Mouse (Mus musculus) midbrain, postnatal 0 days (tissue): Measurements from ENCODE around the gene Batf. TPM values are rescaled to one million over a fixed set of nuclear protein-coding genes. Genes with fewer than 3 reads are reported as not detected.
"Not testable (repeated sequence)": the region's sequence is repeated elsewhere in the genome, so short reads cannot be mapped to it uniquely, and the experiment has no call there.

Experiments
- ATAC-seq: fragments of 200-750 bp; cut with Nextera tagmentation; 2 replicates; pipeline ENCODE4 v1.8.0; 2017; ENCODE audit warnings: moderate number of reproducible peaks, mild to moderate bottlenecking, moderate TSS enrichment, moderate library complexity; ENCODE audit not compliant: low FRiP score
- DNase-seq: peaks from one replicate; pipeline ENCODE4 v3.0.0-alpha.2; 2015; ENCODE audit warnings: low spot score
- H3K27ac ChIP-seq: fragments of 300-500 bp; sonication (generic); 2 replicates; pipeline ENCODE4 v1.5.1; 2014; ENCODE audit warnings: low read depth, mild to moderate bottlenecking, low read length, mixed read lengths
- H3K27me3 ChIP-seq: fragments of 300-500 bp; sonication (generic); 2 replicates; pipeline ENCODE4 v1.6.1; 2014; ENCODE audit warnings: low read length, control low read depth, mixed read lengths; ENCODE audit not compliant: insufficient read depth
- H3K36me3 ChIP-seq: fragments of 300-500 bp; sonication (generic); 2 replicates; pipeline ENCODE4 v1.6.1; 2014; ENCODE audit warnings: low read length, control low read depth, mixed read lengths; ENCODE audit not compliant: insufficient read depth
- H3K4me1 ChIP-seq: fragments of 300-500 bp; sonication (generic); 2 replicates; pipeline ENCODE4 v1.6.1; 2014; ENCODE audit warnings: mild to moderate bottlenecking, control low read depth, antibody characterized with exemption, low read length, mixed read lengths; ENCODE audit not compliant: insufficient read depth
- H3K4me2 ChIP-seq: fragments of 300-500 bp; sonication (generic); 2 replicates; pipeline ENCODE4 v1.6.1; 2014; ENCODE audit warnings: low read depth, mild to moderate bottlenecking, low read length, mixed read lengths; ENCODE audit not compliant: poor library complexity, severe bottlenecking
- H3K4me3 ChIP-seq: fragments of 300-500 bp; sonication (generic); 2 replicates; pipeline ENCODE4 v1.5.1; 2014; ENCODE audit warnings: low read depth, mild to moderate bottlenecking, low read length, moderate library complexity
- H3K9ac ChIP-seq: fragments of 300-500 bp; sonication (generic); replicated peaks from 2 replicates; pipeline ENCODE4 v1.6.1; 2014; ENCODE audit warnings: mild to moderate bottlenecking, low read length, moderate library complexity, mixed read lengths; ENCODE audit not compliant: poor library complexity, severe bottlenecking
- H3K9me3 ChIP-seq: fragments of 300-500 bp; sonication (generic); 2 replicates; pipeline ENCODE4 v1.6.1; 2016; ENCODE audit warnings: low read length, control low read depth
- CTCF ChIP-seq: IDR thresholded peaks from 2 replicates; pipeline ENCODE4 v1.5.1; 2016; ENCODE audit warnings: antibody characterized with exemption, mild to moderate bottlenecking
- WGBS: fragments of 180-500 bp; shearing (Covaris S2); extraction: QIAGEN DNeasy Blood & Tissue Kit; methylation state at CpG from one replicate; pipeline ENCODE4 v1.1.7; 2014; 5-methylcytosine and 5-hydroxymethylcytosine counted together
- polyA plus RNA-seq: library from polyadenylated mRNA; unstranded; fragments of >200 nt; fragmentation: Nextera tagmentation; extraction: Ambion mirVana; gene quantifications from 2 replicates; pipeline ENCODE4 v1.2.1, GENCODE M21; 2015
- total RNA-seq: library from RNA; depleted of rRNA; stranded (reverse); fragments of >200 nt; gene quantifications from 2 replicates; pipeline ENCODE4 v1.2.3, GENCODE M21; 2014

Gene Batf
- total and polyA plus RNA-seq, 2 experiments from 2014 or later, result 1.3 to 3.1 TPM

DNA sequence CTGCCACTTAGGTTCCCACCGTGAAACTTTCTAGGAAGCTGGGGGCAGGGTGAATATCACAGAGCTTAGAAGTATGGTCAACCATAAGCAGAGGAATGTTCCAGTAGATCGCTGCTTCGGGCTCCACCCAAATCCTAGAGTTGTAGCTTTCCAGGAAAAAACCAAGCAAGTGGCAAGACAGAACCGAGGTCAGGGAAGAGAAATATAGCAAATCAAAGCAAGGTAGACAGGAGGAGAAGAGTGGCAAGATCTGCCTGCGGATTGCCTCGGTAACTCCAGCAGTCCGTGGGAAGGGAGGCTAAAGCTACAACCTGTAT, 706 bp downstream of the Batf start:
- WGBS, result 81% methylated on average over 7 of the region's 7 CpGs
- no peaks in the 10 kb centered on the region for H3K36me3 ChIP-seq
- TF ChIP-seq CTCF, result no peak
- no peak overlapping the region for H3K27ac ChIP-seq
- ATAC-seq, result no peak
- no peak overlapping the region for H3K4me2 ChIP-seq
- no peaks in the 10 kb centered on the region for H3K9me3 ChIP-seq
- no peak overlapping the region for H3K9ac ChIP-seq
- H3K4me1 ChIP-seq, result no peaks in the 10 kb centered on the region
- no peak for DNase-seq
- no peaks in the 10 kb centered on the region for H3K27me3 ChIP-seq
- H3K4me3 ChIP-seq, result no peak overlapping the region

DNA sequence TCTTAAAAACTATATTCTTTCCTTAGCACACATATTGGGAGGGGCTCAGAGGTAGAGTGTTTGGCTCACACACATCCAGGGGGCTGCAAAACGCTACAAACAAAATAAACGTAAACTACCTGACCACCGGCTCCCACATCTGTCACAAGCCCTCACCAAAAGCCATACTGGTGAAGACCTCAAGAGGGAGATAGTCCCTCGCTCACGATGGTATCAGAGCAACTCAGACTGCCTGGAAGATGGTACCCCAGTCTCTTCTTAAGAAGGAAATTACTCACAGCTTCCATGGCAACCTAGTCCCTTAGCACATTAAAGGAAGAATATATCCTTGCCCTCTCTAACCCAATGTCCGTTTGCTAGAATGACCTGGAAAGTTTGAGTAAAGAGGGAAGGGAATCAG, 1.4 kb downstream of the Batf start:
- no peak overlapping the region for H3K9ac ChIP-seq
- peak; percentile 34 for TF ChIP-seq CTCF
- 68% methylated on average over 6 of the region's 6 CpGs for WGBS
- no peak overlapping the region for H3K4me2 ChIP-seq
- H3K4me1 ChIP-seq, result no peaks in the 10 kb centered on the region
- ATAC-seq (no peak), DNase-seq (peak; percentile 5)
- no peaks in the 10 kb centered on the region for H3K36me3 ChIP-seq
- no peak overlapping the region for H3K27ac ChIP-seq
- no peaks in the 10 kb centered on the region for H3K9me3 ChIP-seq
- no peak overlapping the region for H3K4me3 ChIP-seq
- H3K27me3 ChIP-seq, result no peaks in the 10 kb centered on the region

- TF ChIP-seq CTCF, result no peak
- Histone ChIP-seq H3K27me3 (no peaks in the 10 kb centered on the region), H3K9ac (no peak overlapping the region), H3K9me3 (no peaks in the 10 kb centered on the region), H3K4me3 (no peak overlapping the region), H3K4me1 (no peaks in the 10 kb centered on the region), H3K27ac (no peak overlapping the region), H3K4me2 (no peak overlapping the region), H3K36me3 (no peaks in the 10 kb centered on the region)
- ATAC-seq, result no peak
- 93% methylated on average over 2 of the region's 2 CpGs for WGBS
- no peak for DNase-seq
These were observed 9.3 kb downstream of the Batf start for GRCm38 (mm10) chr12:85695787-85696186.

- DNase-seq (no peak), ATAC-seq (no peak)
- no peak overlapping the region for H3K4me2 ChIP-seq
- no peak overlapping the region for H3K9ac ChIP-seq
- TF ChIP-seq CTCF, result no peak
- H3K9me3 ChIP-seq, result no peaks in the 10 kb centered on the region
- no peaks in the 10 kb centered on the region for H3K36me3 ChIP-seq
- no peaks in the 10 kb centered on the region for H3K27me3 ChIP-seq
- no peaks in the 10 kb centered on the region for H3K4me1 ChIP-seq
- WGBS, result 86% methylated on average over 5 of the region's 5 CpGs
- H3K4me3 ChIP-seq, result no peak overlapping the region
- H3K27ac ChIP-seq, result no peak overlapping the region
These were observed 10.0 kb downstream of the Batf start for GRCm38 (mm10) chr12:85696436-85696835.

GRCm38 (mm10) chr12:85698179-85698578, 11.7 kb downstream of the Batf start:
- not testable (repeated sequence) for H3K36me3 ChIP-seq, H3K4me3 ChIP-seq, H3K4me1 ChIP-seq, DNase-seq, H3K27ac ChIP-seq, H3K9me3 ChIP-seq, H3K27me3 ChIP-seq, H3K9ac ChIP-seq
- H3K4me2 ChIP-seq, result peak overlapping the region; percentile 30; the same call in 1 of the 2 replicates
- WGBS, result 48% methylated on average over 12 of the region's 37 CpGs
- ATAC-seq, result peak; percentile 66; the same call in 1 of the 2 replicates

DNA sequence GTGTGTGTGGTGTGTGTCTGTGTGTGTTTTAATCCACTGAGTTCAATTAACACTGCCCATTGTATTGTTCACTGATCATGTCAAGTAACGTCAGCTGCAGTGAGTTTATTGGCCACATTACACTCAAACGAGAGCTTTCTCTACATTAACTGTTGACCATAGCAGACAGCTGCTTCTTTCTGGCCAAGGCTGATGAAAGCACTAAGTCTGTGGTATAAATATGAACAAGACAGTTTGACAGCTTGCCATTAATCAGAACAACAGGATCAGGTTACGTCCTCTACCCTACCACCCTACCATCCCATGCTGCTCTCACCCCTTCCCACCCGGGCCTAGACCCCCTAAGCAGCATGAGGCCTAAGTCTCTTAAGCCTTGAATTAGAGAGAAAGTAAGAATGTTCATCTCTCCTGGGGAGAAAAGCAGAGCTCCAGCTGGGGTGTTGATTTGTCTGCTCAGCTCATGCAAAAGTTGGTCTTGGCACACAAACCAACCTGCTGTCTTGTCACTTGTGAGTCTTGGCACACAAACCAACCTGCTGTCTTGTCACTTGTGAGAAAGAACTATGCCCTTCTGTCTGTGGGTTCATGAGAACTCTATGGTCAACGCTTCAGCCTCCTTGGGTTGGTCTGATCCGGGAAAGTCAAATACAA, 13.8 kb downstream of the Batf start:
- ATAC-seq, result no peak
- Histone ChIP-seq H3K36me3 (no peaks in the 10 kb centered on the region), H3K27ac (no peak overlapping the region), H3K9me3 (no peaks in the 10 kb centered on the region), H3K4me1 (no peaks in the 10 kb centered on the region), H3K4me3 (no peak overlapping the region), H3K4me2 (no peak overlapping the region), H3K27me3 (peaks cover 10% of the 10 kb centered on the region; the same call in 1 of the 2 replicates), H3K9ac (no peak overlapping the region)
- DNase-seq, result peak; percentile 81
- WGBS, result 62% methylated on average over 6 of the region's 6 CpGs
- no peak for TF ChIP-seq CTCF
